Mouse (Mus musculus) kidney, adult 2 months (tissue): ENCODE results near the gene Axin2.

ENCODE experiments used
- CTCF ChIP-seq: fragments of 200-500 bp; conservative IDR thresholded peaks from 2 replicates; pipeline ENCODE4 v1.5.1; 2011; ENCODE audit warnings: low read depth, mild to moderate bottlenecking, control low read depth, low read length, moderate library complexity, mixed read lengths; ENCODE audit not compliant: insufficient read depth, insufficient read length
- POLR2A ChIP-seq: fragments of 200-500 bp; IDR thresholded peaks from one replicate; pipeline ENCODE4 v1.6.1; 2011; ENCODE audit warnings: low read depth, low read length, control low read depth

DNA sequence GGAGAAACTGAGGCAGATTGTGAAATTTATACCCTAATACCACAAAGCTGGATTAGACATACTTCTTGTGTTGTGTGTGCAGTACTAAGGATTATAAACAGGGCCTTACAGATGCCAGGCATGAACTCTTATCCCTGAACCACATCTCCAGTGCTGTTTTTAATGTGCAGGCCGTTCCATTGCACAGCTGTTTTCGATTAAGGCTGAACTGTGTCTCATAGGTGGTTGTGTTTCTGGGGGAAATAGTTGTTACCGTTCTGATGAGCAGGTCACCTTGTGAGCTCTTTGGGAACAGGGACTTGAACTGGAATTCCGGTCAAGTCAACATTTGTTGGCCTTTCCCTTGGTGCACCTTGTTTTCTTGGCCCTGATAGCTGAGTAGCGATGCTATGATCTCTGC lies 38.5 kb upstream of the Axin2 start:
- no peak for TF ChIP-seq POLR2A
- TF ChIP-seq CTCF: no peak
